26 mouse cellular contexts compared by ENCODE assay signal in genomic region chr15:7629826-7630225, GRCm38 (mm10).
A peak's percentile ranks its signal among the peaks of the same experiment; 100 is the strongest.
DNase-seq lines count a peak whose midpoint lies in the region; ATAC-seq and TF ChIP-seq lines count a peak whose summit lies in the region.
"Had no signal": no experiment of that assay in that cellular context is flagged by ENCODE, and none has a peak within 500 bp of the region (broad histone marks: within the 10 kb centered on the region; RNA-seq: fewer than 3 reads in every experiment).

No protein-coding gene starts in this region.

- 44% methylated on average over 4 of the region's 4 CpGs for WGBS in lung, embryonic 14.5 days
- WGBS in lung, embryonic 16.5 days = 52% methylated on average over 4 of the region's 4 CpGs

- H3K4me3 ChIP-seq in lung, embryonic 14.5 days (ENCODE audit: low read depth, low read length) = no peak overlapping the region
- H3K4me3 ChIP-seq in lung, embryonic 16.5 days (ENCODE audit: low read length) = no peak overlapping the region
- H3K4me3 ChIP-seq: embryonic facial prominence, embryonic 13.5 days; embryonic facial prominence, embryonic 15.5 days; erythroblast, embryonic 14.5 days; forebrain, embryonic 10.5 days; forebrain, embryonic 12.5 days had no signal

- no peak overlapping the region for H3K27ac ChIP-seq in lung, embryonic 14.5 days (ENCODE audit: low read depth)
- H3K27ac ChIP-seq in lung, embryonic 16.5 days (ENCODE audit: low read length) = no peak overlapping the region
- H3K27ac ChIP-seq: embryonic facial prominence, embryonic 13.5 days; embryonic facial prominence, embryonic 15.5 days; forebrain, embryonic 10.5 days; forebrain, embryonic 12.5 days had no signal

- ATAC-seq in lung, embryonic 14.5 days (ENCODE audit: insufficient read depth) = peak; percentile 76; the same call in 1 of the 2 replicates
- peak; percentile 91 for ATAC-seq in lung, embryonic 16.5 days (ENCODE audit: low read depth)
- ATAC-seq: CD4-positive, CD25-positive, alpha-beta regulatory T cell, adult 4 months; forebrain, embryonic 14.5 days; forebrain, embryonic 16.5 days had no signal

- no peaks in the 10 kb centered on the region for H3K4me1 ChIP-seq in lung, embryonic 14.5 days (ENCODE audit: insufficient read depth)
- peaks cover 4% of the 10 kb centered on the region; the same call in 1 of the 2 replicates for H3K4me1 ChIP-seq in lung, embryonic 16.5 days (replicated peaks; ENCODE audit: control insufficient read depth, insufficient read depth, low read length)
- H3K4me1 ChIP-seq: embryonic facial prominence, embryonic 13.5 days; embryonic facial prominence, embryonic 15.5 days; forebrain, embryonic 12.5 days had no signal

- no peaks in the 10 kb centered on the region for H3K36me3 ChIP-seq in lung, embryonic 14.5 days (ENCODE audit: insufficient read depth)
- H3K36me3 ChIP-seq in lung, embryonic 16.5 days (ENCODE audit: control insufficient read depth, insufficient read depth, low read length) = no peaks in the 10 kb centered on the region
- H3K36me3 ChIP-seq: embryonic facial prominence, embryonic 13.5 days; embryonic facial prominence, embryonic 15.5 days; forebrain, embryonic 10.5 days; forebrain, embryonic 12.5 days; G1E had no signal

- no peak overlapping the region for H3K4me2 ChIP-seq in lung, embryonic 14.5 days
- H3K4me2 ChIP-seq in lung, embryonic 16.5 days (ENCODE audit: low read depth, low read length) = no peak overlapping the region
- H3K4me2 ChIP-seq: embryonic facial prominence, embryonic 13.5 days; embryonic facial prominence, embryonic 15.5 days; forebrain, embryonic 12.5 days had no signal

- TF ChIP-seq CTCF in lung, embryonic 14.5 days (IDR thresholded peaks at IDR 0.05; ENCODE audit: low read depth) = no peak

- H3K9me3 ChIP-seq in lung, embryonic 14.5 days (ENCODE audit: low read depth, low read length) = no peaks in the 10 kb centered on the region
- H3K9me3 ChIP-seq in lung, embryonic 16.5 days (ENCODE audit: control insufficient read depth, low read length) = no peaks in the 10 kb centered on the region
- H3K9me3 ChIP-seq: embryonic facial prominence, embryonic 13.5 days; embryonic facial prominence, embryonic 15.5 days; forebrain, embryonic 10.5 days; forebrain, embryonic 12.5 days; G1E had no signal

- H3K9ac ChIP-seq in lung, embryonic 14.5 days = no peak overlapping the region
- no peak overlapping the region for H3K9ac ChIP-seq in lung, embryonic 16.5 days (ENCODE audit: low read length)
- H3K9ac ChIP-seq: embryonic facial prominence, embryonic 13.5 days; embryonic facial prominence, embryonic 15.5 days; forebrain, embryonic 12.5 days had no signal

- H3K27me3 ChIP-seq in lung, embryonic 14.5 days (ENCODE audit: insufficient read depth, low read length) = no peaks in the 10 kb centered on the region
- H3K27me3 ChIP-seq in lung, embryonic 16.5 days (ENCODE audit: control insufficient read depth, insufficient read depth, low read depth, low read length) = no peaks in the 10 kb centered on the region
- H3K27me3 ChIP-seq: CH12.LX; embryonic facial prominence, embryonic 15.5 days; forebrain, embryonic 12.5 days had no signal

- peak; percentile 87 for DNase-seq in lung, embryonic 14.5 days
- DNase-seq in lung, postnatal 14 days = no peak
- no peak for DNase-seq in lung, postnatal 25 days (ENCODE audit: low spot score)
- peak; percentile 33 for DNase-seq in NIH3T3 (ENCODE audit: low read depth)
- DNase-seq: adrenal gland, adult 2 months; adrenal gland, postnatal 10 days; adrenal gland, postnatal 25 days; B cell, adult 2 months; cerebellum, adult 11 months; cerebellum, adult 18-20 months; cerebellum, adult 8-10 months; cerebellum, adult 9-11 months; cerebellum, postnatal 14 days; cerebellum, postnatal 36 days; embryo, embryonic 11 days had no signal

Comparison
In these comparisons a context has a peak if more than half of its experiments do, and no peak if none do; other contexts are left out.
1. DNase-seq: peak in lung, embryonic 14.5 days (single experiment) and NIH3T3 (single experiment); none in lung, postnatal 14 days (single experiment) and lung, postnatal 25 days (single experiment).